Mouse (Mus musculus) lung, embryonic 15.5 days (tissue): ENCODE results near the gene 4930447C04Rik. TPM values are rescaled to one million over a fixed set of nuclear protein-coding genes. Genes with fewer than 3 reads are reported as not detected.

Experiments
- ATAC-seq: fragments of 200-750 bp; cut with Nextera tagmentation; 2 replicates; pipeline ENCODE4 v1.8.0; 2017; ENCODE audit warnings: moderate number of reproducible peaks, borderline replicate concordance; ENCODE audit not compliant: low FRiP score, low TSS enrichment; ENCODE audit errors: extremely low read depth
- H3K27ac ChIP-seq: fragments of 300-500 bp; sonication (generic); 2 replicates; pipeline ENCODE4 v1.5.1; 2015; ENCODE audit warnings: moderate library complexity, mild to moderate bottlenecking, inconsistent platforms
- H3K27me3 ChIP-seq: fragments of 300-500 bp; sonication (generic); 2 replicates; pipeline ENCODE4 v1.6.1; 2015; ENCODE audit warnings: inconsistent platforms
- H3K36me3 ChIP-seq: fragments of 300-500 bp; sonication (generic); 2 replicates; pipeline ENCODE4 v1.6.1; 2015; ENCODE audit warnings: inconsistent platforms
- H3K4me1 ChIP-seq: fragments of 300-500 bp; sonication (generic); 2 replicates; pipeline ENCODE4 v1.6.1; 2015; ENCODE audit warnings: inconsistent platforms
- H3K4me2 ChIP-seq: fragments of 300-500 bp; sonication (generic); 2 replicates; pipeline ENCODE4 v1.6.1; 2015; ENCODE audit warnings: inconsistent platforms, mild to moderate bottlenecking, moderate library complexity
- H3K4me3 ChIP-seq: fragments of 300-500 bp; sonication (generic); 2 replicates; pipeline ENCODE4 v1.5.1; 2015; ENCODE audit warnings: mild to moderate bottlenecking, inconsistent platforms
- H3K9ac ChIP-seq: fragments of 300-500 bp; sonication (generic); 2 replicates; pipeline ENCODE4 v1.6.1; 2015; ENCODE audit warnings: inconsistent platforms
- H3K9me3 ChIP-seq: fragments of 300-500 bp; sonication (generic); 2 replicates; pipeline ENCODE4 v1.6.1; 2016; ENCODE audit warnings: inconsistent platforms
- WGBS: fragments of 180-500 bp; shearing (Covaris S2); methylation state at CpG from one replicate; pipeline ENCODE4 v1.1.7; 2015; 5-methylcytosine and 5-hydroxymethylcytosine counted together
- polyA plus RNA-seq: library from polyadenylated mRNA; unstranded; fragments of >200 nt; fragmentation: Nextera tagmentation; extraction: Ambion mirVana; gene quantifications from 2 replicates; pipeline ENCODE4 v1.2.1, GENCODE M21; 2015

Gene 4930447C04Rik
- polyA plus RNA-seq, 1 experiment from 2014 or later: 1.3 TPM

GRCm38 (mm10) chr12:72831711-72832432, 108.7 kb downstream of the 4930447C04Rik start:
- Histone ChIP-seq H3K27ac (no peak overlapping the region), H3K9ac (no peak overlapping the region), H3K4me3 (peak overlapping the region; percentile 32), H3K9me3 (no peaks in the 10 kb centered on the region), H3K4me1 (0 out of 2 replicates have a peak, but pooled peaks cover 8% of the 10 kb centered on the region), H3K36me3 (no peaks in the 10 kb centered on the region), H3K27me3 (peaks cover 37% of the 10 kb centered on the region), H3K4me2 (peak overlapping the region; percentile 65)
- ATAC-seq: peak; percentile 60; the same call in 1 of the 2 replicates
- 6% methylated on average over 42 of the region's 42 CpGs for WGBS

Other genes starting within 250 kb of the 4930447C04Rik start
- 40.1 and 44.2 TPM in 2 replicates for gene Ppm1a, start 183.3 kb downstream of the 4930447C04Rik start, polyA plus RNA-seq
- not detected in 2 replicates for gene Six6, start 882 bp downstream of the 4930447C04Rik start, polyA plus RNA-seq
- 1.3 and 1.5 TPM in 2 replicates for gene Six1, start 113.1 kb upstream of the 4930447C04Rik start, polyA plus RNA-seq
- 2.4 and 2.9 TPM in 2 replicates for gene Six4, start 172.7 kb upstream of the 4930447C04Rik start, polyA plus RNA-seq
- 31.4 and 31.9 TPM in 2 replicates for gene Mnat1, start 182.9 kb upstream of the 4930447C04Rik start, polyA plus RNA-seq